Mouse (Mus musculus) left cerebral cortex, postnatal 10 days (tissue): ENCODE data around the gene Celsr1. TPM values are rescaled to one million over a fixed set of nuclear protein-coding genes. Genes with fewer than 3 reads are reported as not detected.
"Not testable (repeated sequence)": the region's sequence is repeated elsewhere in the genome, so short reads cannot be mapped to it uniquely, and the experiment has no call there.

Experiments
- DNase-seq, 2 experiments: peaks; one replicate each; pipeline ENCODE4 v3.0.0; 2021 to 2022; ENCODE audit warnings: low spot score in 2 of 2, mixed read lengths in 1 of 2; ENCODE audit errors: extremely low spot score in 1 of 2
- intact Hi-C: fragments of 180-260 bp; cut with DNase I; formaldehyde crosslinking; loops from one replicate; pipeline ENCODE4 v1.15.1; 2025
- total RNA-seq, 2 experiments: library from RNA; stranded (reverse); gene quantifications; 2 replicates each; pipeline ENCODE4 v1.2.3; 2021

The Celsr1 gene
- total RNA-seq, 2 experiments from 2014 or later = 2.4 to 3.4 TPM

DNA sequence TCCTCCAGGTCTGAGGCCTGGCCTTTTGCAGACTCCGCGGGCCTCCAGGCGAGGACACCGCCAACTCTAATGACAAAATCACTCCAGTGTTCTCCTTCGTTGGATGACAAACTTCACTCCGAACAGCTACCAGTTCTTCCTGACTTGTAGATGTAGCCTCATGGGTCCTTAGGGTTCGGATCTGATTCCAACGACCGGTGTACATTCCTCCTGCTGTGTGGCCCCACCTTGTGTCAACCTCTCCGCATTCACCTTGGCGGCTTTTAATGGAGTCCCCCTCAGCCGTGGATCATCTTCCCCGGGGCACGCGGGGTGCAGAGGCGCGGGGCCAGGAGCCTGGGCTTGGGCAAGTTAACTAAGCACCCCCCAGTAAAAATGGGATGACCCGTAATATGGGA lies 154.1 kb downstream of the Celsr1 start:
- no peak for DNase-seq
- intact Hi-C loops = loop anchor here (5.0 kb wide), 2 partner anchors 62 to 282 kb away; no protein-coding TSS in a partner anchor

DNA sequence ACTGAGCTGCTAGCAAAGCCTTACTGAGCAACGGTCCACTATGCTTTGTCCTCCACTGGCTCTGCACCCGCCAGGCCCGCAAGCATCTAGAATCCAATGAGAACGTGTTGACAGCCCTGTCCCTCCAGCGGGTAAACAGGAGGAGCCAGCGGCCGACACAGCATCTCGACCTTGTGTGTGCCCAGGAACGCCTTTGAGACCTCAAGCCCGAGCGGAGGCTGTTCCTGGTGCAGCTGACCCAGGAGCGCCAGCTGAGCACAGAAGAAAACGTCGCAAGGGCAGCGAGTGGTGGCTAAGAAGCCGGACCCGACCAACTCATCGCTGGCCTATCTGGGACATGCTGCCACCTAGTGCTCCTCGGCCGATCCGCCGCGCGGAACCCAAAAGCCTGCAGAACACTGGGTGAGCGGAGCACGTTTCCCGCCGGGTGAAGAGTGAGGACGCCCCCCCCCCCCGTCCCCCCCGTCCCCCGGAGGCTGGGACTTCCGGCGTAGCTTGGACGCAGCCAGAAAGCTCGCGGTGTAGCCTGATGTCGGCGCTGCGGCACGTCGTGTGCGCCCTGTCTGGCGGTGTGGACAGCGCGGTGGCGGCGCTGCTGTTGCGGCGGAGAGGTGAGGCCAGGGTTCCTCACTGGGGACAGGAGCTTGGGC lies 154.6 kb downstream of the Celsr1 start, which contains the start of gene Trmu:
Trmu (plus strand) TSS at position 465 of the 650 bp plus-strand sequence.
- peak; percentile 92 to 95 for DNase-seq
- intact Hi-C loops = loop anchor here (5.0 kb wide), 2 partner anchors 62 to 282 kb away; no protein-coding TSS in a partner anchor

- DNase-seq = no peak
These were observed 156.2 kb downstream of the Celsr1 start for GRCm38 (mm10) chr15:85877336-85877735.

GRCm38 (mm10) chr15:85867696-85868095 lies 165.9 kb downstream of the Celsr1 start:
- intact Hi-C loops = loop anchor here (2.0 kb wide), 1 partner anchor 151 kb away; no protein-coding TSS in a partner anchor
- peak; percentile 64 to 78 for DNase-seq

More at GRCm38 (mm10) chr15:85877336-85877735, 156.2 kb downstream of the Celsr1 start:
- intact Hi-C loops = loop anchor here (5.0 kb wide), 2 partner anchors 60 to 280 kb away; no protein-coding TSS in a partner anchor

DNA sequence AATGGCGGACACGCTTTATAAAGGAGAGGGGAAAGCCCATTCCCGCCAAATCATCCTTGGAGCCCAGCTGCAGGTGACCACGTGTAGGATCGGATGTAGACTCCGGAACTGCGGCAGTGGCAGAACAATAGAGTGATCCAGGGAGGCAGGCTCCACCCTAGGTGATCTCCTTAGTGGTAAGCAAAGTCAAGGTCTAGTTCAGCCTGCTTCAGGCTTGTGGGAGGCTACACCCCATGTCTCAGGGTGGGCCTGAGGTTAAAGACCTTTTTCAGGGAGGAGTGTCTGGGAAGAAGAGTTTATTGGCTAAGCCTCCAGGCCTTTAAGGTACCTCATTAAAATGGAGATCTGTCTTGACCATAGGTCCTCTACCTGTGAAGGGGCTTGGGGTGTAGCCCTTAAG lies 167.7 kb downstream of the Celsr1 start:
- intact Hi-C loops = loop anchor here (2.0 kb wide), 1 partner anchor 149 kb away; no protein-coding TSS in a partner anchor
- not testable (repeated sequence) for DNase-seq

GRCm38 (mm10) chr15:85859490-85860031 lies 174.0 kb downstream of the Celsr1 start, which contains the start of gene Gtse1:
TSS of gene Gtse1 (plus strand) at chr15:85859745.
- peak; percentile 96 to 97 for DNase-seq
- intact Hi-C loops = no loop called here

DNA sequence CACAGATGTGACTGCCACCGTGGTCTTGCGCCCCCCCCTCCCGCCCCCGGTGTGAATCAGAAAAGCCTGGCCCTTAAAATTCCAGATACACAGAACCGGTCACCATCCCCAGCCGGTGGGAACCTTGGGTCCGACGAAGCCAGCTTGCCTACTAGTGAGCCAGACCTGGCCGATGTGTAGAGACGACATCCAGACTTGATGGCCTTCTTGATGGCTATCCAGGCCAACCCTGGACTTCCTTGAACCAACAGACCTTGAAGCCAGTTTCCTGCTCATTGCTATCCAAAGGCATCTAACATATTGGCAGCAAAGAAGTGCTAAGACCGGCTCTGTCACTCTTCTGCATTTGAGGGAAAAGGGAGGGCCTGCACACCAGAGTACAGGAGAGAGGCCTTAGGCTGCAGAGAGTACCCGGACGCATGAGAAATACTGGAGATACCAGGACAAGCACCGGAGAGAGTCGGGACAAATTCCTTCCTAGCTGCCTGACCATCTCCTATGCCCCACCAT lies 174.5 kb downstream of the Celsr1 start:
- intact Hi-C loops = no loop called here
- peak in 1 of 2 experiments; percentile 13 for DNase-seq

- intact Hi-C loops = no loop called here
- no peak for DNase-seq
These were observed 181.8 kb downstream of the Celsr1 start for GRCm38 (mm10) chr15:85851656-85852392.

Other genes with a start within 250 kb of the Celsr1 start
- gene Cdpf1, start 222.1 kb downstream of the Celsr1 start, total RNA-seq = 10 to 100 TPM; 25.3 to 25.8 TPM
- under 1 TPM; 0.36 to 0.60 TPM for gene Pkdrej, start 212.0 kb downstream of the Celsr1 start, total RNA-seq
- gene Ttc38, start 201.5 kb downstream of the Celsr1 start, total RNA-seq = 1 to 10 TPM; 4.0 to 5.3 TPM
- gene Gtse1, start 174.0 kb downstream of the Celsr1 start, total RNA-seq = 1 to 10 TPM; 1.4 to 1.7 TPM
- 10 to 100 TPM; 34.1 to 34.4 TPM for gene Trmu, start 154.5 kb downstream of the Celsr1 start, total RNA-seq
- gene Gramd4, start 23.9 kb upstream of the Celsr1 start, total RNA-seq = 10 to 100 TPM; 38.3 to 41.4 TPM
- gene Cerk, start 152.4 kb upstream of the Celsr1 start, total RNA-seq = 10 to 100 TPM; 37.7 to 40.6 TPM
- 10 to 100 TPM; 19.6 to 20.4 TPM for gene Tbc1d22a, start 180.7 kb upstream of the Celsr1 start, total RNA-seq